Mouse (Mus musculus) small intestine, adult 2 months (tissue): Measurements from ENCODE around the gene Sectm1a.

Experiments used
- CTCF ChIP-seq: fragments of 200-500 bp; IDR thresholded peaks from 2 replicates; pipeline ENCODE4 v1.5.1; 2012; ENCODE audit warnings: low read depth, mild to moderate bottlenecking, control low read depth, inconsistent platforms, low read length, moderate library complexity, mixed read lengths; ENCODE audit not compliant: insufficient replicate concordance, insufficient read length; ENCODE audit errors: extremely low read depth
- POLR2A ChIP-seq: fragments of 200-500 bp; IDR thresholded peaks from 2 replicates; pipeline ENCODE4 v1.6.1; 2012; ENCODE audit warnings: low read depth, mild to moderate bottlenecking, control low read depth, inconsistent platforms, low read length, moderate library complexity

GRCm38 (mm10) chr11:121041636-121042035 is 39.4 kb downstream of the Sectm1a start:
- TF ChIP-seq POLR2A (no peak), CTCF (no peak)
